Mouse (Mus musculus) stomach, embryonic 16.5 days (tissue): ENCODE measurements at regions not wholly inside any gene's neighbourhood (a gene's known extent, or its start where the extent isn't known, plus 50 kb on each side); places are given as distances from the start of the nearest gene placed in this dataset.
"Not testable (repeated sequence)": the region's sequence is repeated elsewhere in the genome, so short reads cannot be mapped to it uniquely, and the experiment has no call there.

ENCODE experiments used
- ATAC-seq: fragments of 200-750 bp; cut with Nextera tagmentation; 2 replicates; pipeline ENCODE4 v1.8.0; 2017; ENCODE audit warnings: moderate number of reproducible peaks, moderate TSS enrichment; ENCODE audit not compliant: insufficient read depth, low FRiP score
- H3K27ac ChIP-seq: fragments of 300-500 bp; sonication (generic); 2 replicates; pipeline ENCODE4 v1.5.1; 2014; ENCODE audit warnings: low read length
- H3K27me3 ChIP-seq: fragments of 300-500 bp; sonication (generic); 2 replicates; pipeline ENCODE4 v1.6.1; 2014; ENCODE audit warnings: low read length, control low read depth, mixed read lengths; ENCODE audit not compliant: control insufficient read depth, insufficient read depth
- H3K36me3 ChIP-seq: fragments of 300-500 bp; sonication (generic); 2 replicates; pipeline ENCODE4 v1.6.1; 2014; ENCODE audit warnings: low read length; ENCODE audit not compliant: control insufficient read depth, insufficient read depth
- H3K4me1 ChIP-seq: fragments of 300-500 bp; sonication (generic); 2 replicates; pipeline ENCODE4 v1.6.1; 2014; ENCODE audit warnings: low read length, control low read depth, mixed read lengths; ENCODE audit not compliant: control insufficient read depth, insufficient read depth
- H3K4me2 ChIP-seq: fragments of 300-500 bp; sonication (generic); 2 replicates; pipeline ENCODE4 v1.6.1; 2014; ENCODE audit warnings: low read depth, low read length, mixed read lengths
- H3K4me3 ChIP-seq: fragments of 300-500 bp; sonication (generic); replicated peaks from 2 replicates; pipeline ENCODE4 v1.5.1; 2014; ENCODE audit warnings: mild to moderate bottlenecking, low read length
- H3K9ac ChIP-seq: fragments of 300-500 bp; sonication (generic); 2 replicates; pipeline ENCODE4 v1.6.1; 2014; ENCODE audit warnings: low read length
- H3K9me3 ChIP-seq: fragments of 300-500 bp; sonication (generic); replicated peaks from 2 replicates; pipeline ENCODE4 v1.6.1; 2016; ENCODE audit warnings: low read length, control low read depth; ENCODE audit not compliant: control insufficient read depth
- WGBS: fragments of 180-500 bp; shearing (Covaris S2); extraction: QIAGEN DNeasy Blood & Tissue Kit; methylation state at CpG from one replicate; pipeline ENCODE4 v1.1.7; 2014; 5-methylcytosine and 5-hydroxymethylcytosine counted together

- Histone ChIP-seq H3K9ac (no peak overlapping the region), H3K4me2 (no peak overlapping the region), H3K27me3 (no peaks in the 10 kb centered on the region), H3K4me1 (no peaks in the 10 kb centered on the region), H3K9me3 (no peaks in the 10 kb centered on the region), H3K27ac (no peak overlapping the region), H3K4me3 (no peak overlapping the region), H3K36me3 (no peaks in the 10 kb centered on the region)
- ATAC-seq: peak; percentile 33; the same call in 1 of the 2 replicates
- WGBS: 43% methylated on average over 8 of the region's 8 CpGs
Measured at GRCm38 (mm10) chr15:8806354-8806753, 95.8 kb upstream of the Slc1a3 start.

GRCm38 (mm10) chr15:8805565-8805964 lies 95.0 kb upstream of the Slc1a3 start:
- not testable (repeated sequence) for H3K9ac ChIP-seq, H3K4me3 ChIP-seq, H3K27me3 ChIP-seq, H3K36me3 ChIP-seq, H3K27ac ChIP-seq, ATAC-seq, H3K9me3 ChIP-seq, H3K4me1 ChIP-seq, H3K4me2 ChIP-seq
- 87% methylated on average over 4 of the region's 5 CpGs for WGBS

GRCm38 (mm10) chr15:8802058-8802457 lies 91.5 kb upstream of the Slc1a3 start:
- ATAC-seq: no peak
- no peak overlapping the region for H3K4me3 ChIP-seq
- H3K27ac ChIP-seq: no peak overlapping the region
- H3K36me3 ChIP-seq: no peaks in the 10 kb centered on the region
- H3K9me3 ChIP-seq: no peaks in the 10 kb centered on the region
- H3K9ac ChIP-seq: no peak overlapping the region
- no peaks in the 10 kb centered on the region for H3K27me3 ChIP-seq
- H3K4me1 ChIP-seq: no peaks in the 10 kb centered on the region
- WGBS: 45% methylated on average over 7 of the region's 7 CpGs
- H3K4me2 ChIP-seq: no peak overlapping the region

- H3K27ac ChIP-seq: no peak overlapping the region
- no peaks in the 10 kb centered on the region for H3K4me1 ChIP-seq
- no peaks in the 10 kb centered on the region for H3K9me3 ChIP-seq
- H3K9ac ChIP-seq: no peak overlapping the region
- no peak overlapping the region for H3K4me3 ChIP-seq
- no peaks in the 10 kb centered on the region for H3K27me3 ChIP-seq
- H3K36me3 ChIP-seq: no peaks in the 10 kb centered on the region
- WGBS: 84% methylated on average over 1 of the region's 1 CpGs
- ATAC-seq: no peak
- no peak overlapping the region for H3K4me2 ChIP-seq
Measured at GRCm38 (mm10) chr15:8797015-8797414, 86.5 kb upstream of the Slc1a3 start.

GRCm38 (mm10) chr15:8792106-8792505 lies 81.5 kb upstream of the Slc1a3 start:
- Histone ChIP-seq H3K9me3 (no peaks in the 10 kb centered on the region), H3K4me2 (no peak overlapping the region), H3K9ac (no peak overlapping the region), H3K36me3 (no peaks in the 10 kb centered on the region), H3K27me3 (no peaks in the 10 kb centered on the region), H3K27ac (no peak overlapping the region), H3K4me1 (no peaks in the 10 kb centered on the region), H3K4me3 (no peak overlapping the region)
- no peak for ATAC-seq
- 47% methylated on average over 2 of the region's 2 CpGs for WGBS

GRCm38 (mm10) chr15:8789924-8790323 lies 79.4 kb upstream of the Slc1a3 start:
- ATAC-seq: no peak
- H3K9me3 ChIP-seq: no peaks in the 10 kb centered on the region
- H3K36me3 ChIP-seq: no peaks in the 10 kb centered on the region
- no peaks in the 10 kb centered on the region for H3K4me1 ChIP-seq
- no peak overlapping the region for H3K4me3 ChIP-seq
- H3K4me2 ChIP-seq: no peak overlapping the region
- H3K9ac ChIP-seq: no peak overlapping the region
- H3K27ac ChIP-seq: no peak overlapping the region
- no peaks in the 10 kb centered on the region for H3K27me3 ChIP-seq

GRCm38 (mm10) chr15:8789000-8789399 lies 78.4 kb upstream of the Slc1a3 start:
- Histone ChIP-seq H3K4me3 (no peak overlapping the region), H3K9me3 (no peaks in the 10 kb centered on the region), H3K4me1 (no peaks in the 10 kb centered on the region), H3K4me2 (no peak overlapping the region), H3K27ac (no peak overlapping the region), H3K36me3 (no peaks in the 10 kb centered on the region), H3K27me3 (no peaks in the 10 kb centered on the region), H3K9ac (no peak overlapping the region)
- WGBS: 58% methylated on average over 6 of the region's 6 CpGs
- no peak for ATAC-seq

GRCm38 (mm10) chr15:8785537-8785936 lies 75.0 kb upstream of the Slc1a3 start:
- 64% methylated on average over 6 of the region's 6 CpGs for WGBS
- H3K27me3 ChIP-seq: no peaks in the 10 kb centered on the region
- no peaks in the 10 kb centered on the region for H3K4me1 ChIP-seq
- H3K9ac ChIP-seq: no peak overlapping the region
- H3K9me3 ChIP-seq: no peaks in the 10 kb centered on the region
- no peak for ATAC-seq
- no peaks in the 10 kb centered on the region for H3K36me3 ChIP-seq
- H3K4me3 ChIP-seq: no peak overlapping the region
- no peak overlapping the region for H3K27ac ChIP-seq
- H3K4me2 ChIP-seq: no peak overlapping the region

GRCm38 (mm10) chr15:8783567-8783966 lies 73.0 kb upstream of the Slc1a3 start:
- no peak overlapping the region for H3K27ac ChIP-seq
- H3K4me3 ChIP-seq: no peak overlapping the region
- H3K27me3 ChIP-seq: no peaks in the 10 kb centered on the region
- no peaks in the 10 kb centered on the region for H3K9me3 ChIP-seq
- no peak overlapping the region for H3K4me2 ChIP-seq
- no peaks in the 10 kb centered on the region for H3K36me3 ChIP-seq
- no peak for ATAC-seq
- H3K4me1 ChIP-seq: no peaks in the 10 kb centered on the region
- WGBS: 73% methylated on average over 2 of the region's 2 CpGs
- no peak overlapping the region for H3K9ac ChIP-seq

- Histone ChIP-seq H3K4me1 (no peaks in the 10 kb centered on the region), H3K36me3 (no peaks in the 10 kb centered on the region), H3K9me3 (no peaks in the 10 kb centered on the region), H3K9ac (no peak overlapping the region), H3K27me3 (no peaks in the 10 kb centered on the region), H3K4me3 (no peak overlapping the region), H3K27ac (no peak overlapping the region), H3K4me2 (no peak overlapping the region)
- ATAC-seq: no peak
- WGBS: 48% methylated on average over 1 of the region's 1 CpGs
Measured at GRCm38 (mm10) chr15:8783036-8783435, 72.5 kb upstream of the Slc1a3 start.
